Mouse (Mus musculus): ENCODE data around the gene Med27.

- TF ChIP-seq GATA1 (IDR thresholded peaks at IDR 0.05; ENCODE audit: borderline replicate concordance, low read length): no peak
- TF ChIP-seq FLI1 (IDR thresholded peaks at IDR 0.05; ENCODE audit: low read length): no peak
Observed at GRCm38 (mm10) chr2:29419946-29420345, 73.3 kb downstream of the Med27 start.
